Mouse (Mus musculus) urinary bladder, postnatal 25 days (tissue): ENCODE data around the gene Ier2.

ENCODE experiments used
- DNase-seq: peaks from one replicate; pipeline ENCODE4 v3.0.0; 2022; ENCODE audit warnings: low spot score

Ier2 gene

DNA sequence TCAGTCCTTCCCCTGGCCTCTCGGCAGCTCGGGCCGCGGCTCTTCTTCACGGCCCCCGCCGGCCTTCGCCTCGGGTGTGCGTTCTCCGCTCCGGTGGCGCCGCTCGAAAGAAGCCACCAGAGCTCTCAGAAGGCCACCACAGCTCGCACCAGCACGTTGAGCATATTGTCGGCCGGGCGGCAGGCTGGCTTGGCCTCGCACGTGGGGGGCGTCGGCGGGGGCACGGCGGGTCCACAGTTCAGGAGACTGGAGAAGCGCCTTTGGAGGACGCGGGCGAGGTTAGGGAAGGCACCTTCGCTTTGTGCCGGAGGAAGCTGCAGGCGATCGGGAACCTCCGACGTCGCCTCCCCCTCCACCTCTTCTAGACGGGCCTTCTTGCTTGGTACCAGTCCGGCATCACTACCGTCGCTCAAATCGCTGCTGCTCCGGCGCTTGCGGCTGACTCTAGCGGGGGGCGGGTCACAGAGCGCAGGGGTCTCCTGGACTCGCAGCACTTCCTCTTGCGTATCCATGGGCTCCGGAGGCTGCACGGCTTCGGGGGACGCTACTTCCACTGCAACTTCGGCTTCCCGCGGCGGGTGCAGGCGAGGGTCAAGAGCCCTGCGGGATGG, 586 bp downstream of the Ier2 start:
- DNase-seq: peak; percentile 42

- DNase-seq: peak; percentile 90
These were observed 1.2 kb downstream of the Ier2 start for GRCm38 (mm10) chr8:84661458-84661871.

- peak; percentile 79 for DNase-seq
These were observed 1.7 kb downstream of the Ier2 start for GRCm38 (mm10) chr8:84660819-84661457.

DNA sequence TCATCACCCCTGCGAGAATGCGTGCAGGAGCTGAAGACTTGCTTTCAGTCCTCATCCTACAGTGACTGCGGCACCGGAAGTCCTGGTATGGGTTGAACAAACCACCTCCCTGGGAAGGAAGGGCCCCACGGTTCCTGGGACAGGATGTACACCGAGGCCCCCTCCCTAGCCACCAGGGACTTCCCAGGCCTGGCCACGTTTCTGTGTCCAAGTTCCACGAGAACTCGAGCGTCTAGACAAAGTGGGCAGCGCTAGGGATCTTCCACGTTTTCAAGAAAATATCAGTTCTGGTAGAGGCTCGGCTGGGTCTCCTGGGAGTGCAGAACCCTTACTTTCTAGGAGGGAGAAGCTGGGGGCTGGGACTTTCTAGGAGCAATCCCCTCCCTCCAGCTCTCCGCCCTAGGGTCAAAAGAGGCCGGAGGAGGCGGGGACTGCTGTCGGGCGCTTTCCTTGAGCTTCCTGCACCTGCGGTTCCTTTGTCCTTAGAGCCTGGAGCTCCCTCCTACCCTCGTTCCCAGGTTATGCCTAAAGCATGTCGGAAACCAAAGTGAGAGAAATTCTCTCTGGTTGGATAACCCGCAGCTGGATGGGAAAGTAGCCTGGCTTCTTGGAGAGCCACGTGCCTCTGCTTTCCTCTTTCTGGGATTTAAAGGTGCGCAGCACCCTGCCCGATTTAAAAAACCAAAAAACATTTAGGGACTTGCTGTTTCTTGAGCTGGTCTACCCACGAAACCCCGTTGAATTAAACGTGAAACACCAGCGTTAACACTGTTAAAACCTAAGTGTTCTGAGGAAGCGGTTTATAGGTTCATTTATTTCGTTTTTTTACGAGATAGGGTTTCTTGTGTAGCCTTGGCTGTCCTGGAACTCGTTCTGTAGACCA, 2.5 kb downstream of the Ier2 start:
- peak; percentile 46 for DNase-seq

DNA sequence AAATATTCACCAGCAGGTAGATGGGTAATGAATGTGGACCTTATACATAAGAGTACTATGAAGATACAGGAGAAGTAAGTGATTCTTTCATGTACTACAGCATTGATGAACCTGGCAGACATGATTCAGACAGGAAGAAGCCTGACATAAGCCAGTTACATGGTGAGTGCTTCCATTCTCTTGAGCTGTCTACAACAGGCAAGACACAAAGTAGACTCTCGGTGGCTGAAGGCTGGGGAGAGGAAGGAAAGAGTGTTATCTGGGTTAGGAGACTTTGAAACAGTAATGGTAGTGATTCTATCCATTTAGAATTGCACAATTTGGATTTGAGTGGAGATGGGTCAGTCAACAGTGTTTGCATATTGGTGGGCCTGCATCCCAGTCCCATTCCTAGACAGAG, 3.7 kb downstream of the Ier2 start:
- DNase-seq: no peak

GRCm38 (mm10) chr8:84657680-84658079, 5.0 kb downstream of the Ier2 start:
- no peak for DNase-seq

GRCm38 (mm10) chr8:84657203-84657602, 5.4 kb downstream of the Ier2 start:
- no peak for DNase-seq

- DNase-seq: peak; percentile 62
These were observed 6.0 kb downstream of the Ier2 start for GRCm38 (mm10) chr8:84656641-84657126.

- no peak for DNase-seq
These were observed 6.5 kb downstream of the Ier2 start for GRCm38 (mm10) chr8:84656191-84656525.

DNA sequence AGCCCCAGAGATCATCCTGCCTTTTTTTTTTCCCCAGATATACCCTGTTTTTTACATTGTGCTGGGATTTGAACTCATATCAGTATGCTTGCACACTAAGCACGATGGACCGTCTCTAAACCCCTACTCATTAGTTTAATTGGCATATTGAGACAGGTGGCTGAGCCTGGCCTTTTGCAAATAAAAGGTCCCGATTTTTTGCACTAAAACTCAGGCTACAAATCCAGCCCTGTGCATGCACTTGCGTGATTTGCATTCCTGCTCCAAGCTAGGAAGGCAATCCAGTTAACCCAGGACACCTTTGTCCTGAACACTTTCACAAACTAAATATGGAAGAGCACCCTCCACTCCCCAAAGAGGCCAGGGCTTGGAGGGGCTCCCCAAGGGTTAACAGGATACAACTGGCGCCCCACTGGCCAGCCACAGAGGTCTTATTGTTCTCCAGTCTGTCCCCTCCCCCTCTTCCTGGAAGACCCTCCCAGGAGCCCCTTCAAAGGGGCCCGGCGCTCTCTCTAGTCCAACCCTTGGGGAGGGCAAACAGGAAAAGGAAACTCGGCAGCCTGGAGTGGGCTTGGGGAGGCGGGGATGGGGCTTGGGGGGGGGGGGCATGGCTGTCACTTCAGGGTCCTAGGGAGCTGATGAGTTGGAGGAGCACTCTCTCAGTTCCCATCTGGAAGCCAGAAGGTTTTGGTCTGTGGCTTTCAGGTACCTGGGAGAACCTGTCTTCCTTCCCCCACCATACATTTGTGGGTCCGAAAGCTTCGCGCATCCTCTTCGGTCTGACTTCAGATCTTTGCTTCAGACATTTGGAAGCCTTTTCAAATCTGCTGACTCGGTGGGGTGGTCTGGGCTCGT, 7.1 kb downstream of the Ier2 start:
- no peak for DNase-seq

DNA sequence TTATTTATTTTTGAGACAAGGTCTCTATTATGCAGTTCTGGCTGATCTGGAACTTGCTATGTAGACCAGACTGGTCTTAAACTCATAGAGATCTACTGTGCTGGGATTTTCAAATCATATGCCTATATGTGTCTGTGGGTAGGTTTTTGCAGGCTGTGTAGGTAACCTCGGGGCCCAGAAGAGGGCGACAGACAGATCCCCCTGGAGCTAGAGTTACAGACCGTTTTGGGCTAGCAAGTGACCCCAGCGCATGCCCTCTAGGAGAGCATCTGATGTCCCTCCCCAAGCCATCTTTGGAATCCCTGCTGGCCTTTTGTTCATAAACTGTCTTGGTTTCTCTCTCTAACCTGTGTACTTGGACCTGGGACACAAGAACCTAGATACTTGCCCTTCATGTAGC, 8.1 kb downstream of the Ier2 start:
- DNase-seq: no peak

GRCm38 (mm10) chr8:84653092-84653631, 9.5 kb downstream of the Ier2 start:
- DNase-seq: no peak

DNA sequence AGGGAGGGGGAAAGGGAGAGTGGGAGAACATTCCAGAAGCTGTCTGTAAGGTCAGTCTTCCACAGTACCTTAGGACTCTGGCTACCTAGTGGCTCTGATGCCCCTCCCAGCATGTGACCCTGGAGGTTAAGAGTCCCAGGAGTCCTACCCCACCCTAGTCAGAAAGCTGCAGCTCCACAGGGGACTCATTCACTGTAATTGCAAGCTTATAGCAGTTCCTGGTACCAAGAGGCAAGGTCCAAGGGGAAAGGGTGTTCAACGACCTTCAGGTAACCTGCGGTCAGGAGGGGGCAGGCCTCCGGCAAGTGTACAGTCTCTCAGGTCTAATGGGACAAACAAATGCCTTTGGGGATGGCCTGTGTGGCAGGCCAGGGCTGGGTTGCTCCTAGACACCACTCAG, 12.4 kb downstream of the Ier2 start:
- no peak for DNase-seq

GRCm38 (mm10) chr8:84647461-84647901, 15.2 kb downstream of the Ier2 start:
- no peak for DNase-seq

- no peak for DNase-seq
These were observed 15.9 kb downstream of the Ier2 start for GRCm38 (mm10) chr8:84646800-84647199.

DNA sequence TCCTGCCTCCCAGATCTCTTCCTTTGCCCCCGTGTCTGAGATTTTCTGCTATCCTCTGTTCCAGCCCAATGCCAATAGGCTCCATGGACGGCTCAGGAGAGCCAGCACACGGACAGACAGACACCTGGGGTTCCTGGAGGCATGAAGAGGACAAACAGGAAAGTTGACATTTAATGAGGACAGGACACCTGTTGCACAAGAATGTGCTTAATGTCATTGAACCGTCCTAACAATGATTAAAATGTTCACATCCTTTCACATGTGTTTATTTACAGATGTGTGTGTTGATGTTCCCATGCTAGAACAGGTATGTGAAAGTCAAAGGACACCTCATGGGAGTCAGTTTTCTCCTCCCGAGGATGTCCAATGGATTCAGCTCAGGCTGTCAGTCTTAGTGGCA, 19.6 kb downstream of the Ier2 start:
- DNase-seq: no peak

DNA sequence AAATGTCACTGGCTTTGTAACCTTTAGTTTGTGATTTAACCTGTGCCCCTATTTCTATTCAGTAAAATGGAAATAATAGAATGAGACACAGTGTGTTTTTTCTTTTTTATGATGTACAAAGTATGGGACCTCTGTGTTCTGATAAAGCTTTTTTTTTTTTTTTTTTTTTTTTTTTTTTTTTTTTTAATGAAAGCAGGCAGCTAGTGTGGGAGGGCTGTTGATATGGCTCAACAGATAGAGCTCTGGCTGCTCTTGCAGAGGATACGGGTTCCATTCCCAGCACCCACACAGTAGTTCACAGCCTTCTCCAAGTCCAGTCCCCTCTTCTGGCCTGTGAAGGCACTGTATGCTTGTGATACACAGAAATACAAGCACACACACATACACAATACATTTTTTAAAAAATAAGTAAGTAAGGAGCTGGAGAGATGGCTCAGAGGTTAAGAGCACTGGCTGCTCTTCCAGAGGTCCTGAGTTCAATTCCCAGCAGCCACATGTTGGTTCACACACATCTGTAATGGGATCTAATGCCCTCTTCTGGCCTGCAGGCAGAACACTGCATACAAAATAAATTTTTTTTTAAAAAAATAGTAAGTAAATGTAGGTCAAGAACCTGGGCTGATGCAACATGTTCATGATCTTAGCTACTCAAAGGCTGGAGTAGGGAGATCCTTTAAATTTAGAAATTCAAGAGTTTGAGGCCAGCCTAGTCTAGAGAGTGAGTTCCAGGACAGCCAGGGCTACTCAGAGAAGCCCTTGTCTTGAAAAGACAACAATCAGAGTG, 20.9 kb downstream of the Ier2 start:
- DNase-seq: no peak

GRCm38 (mm10) chr8:84640617-84641294, 21.9 kb downstream of the Ier2 start:
- DNase-seq: no peak

GRCm38 (mm10) chr8:84640010-84640588, 22.6 kb downstream of the Ier2 start:
- DNase-seq: no peak
